Comparison of ENCODE assay signal across 10 mouse cellular contexts in genomic region chr8:8653906-8654489, GRCm38 (mm10). TPM values are rescaled to one million over a fixed set of nuclear protein-coding genes. Genes with fewer than 3 reads are reported as not detected.
DNase-seq lines count a peak whose midpoint lies in the region; ATAC-seq lines count a peak whose summit lies in the region.
"Had no signal": no experiment of that assay in that cellular context is flagged by ENCODE, and none has a peak within 500 bp of the region (broad histone marks: within the 10 kb centered on the region; RNA-seq: fewer than 3 reads in every experiment).

No protein-coding gene starts in this region.

- H3K4me1 ChIP-seq in kidney, embryonic 15.5 days: peaks cover 54% of the 10 kb centered on the region
- H3K4me1 ChIP-seq in embryonic facial prominence, embryonic 13.5 days: peaks cover 88% of the 10 kb centered on the region
- peaks cover 68% of the 10 kb centered on the region for H3K4me1 ChIP-seq in hindbrain, embryonic 14.5 days (replicated peaks; ENCODE audit: control insufficient read depth, insufficient read depth, low read length)

- H3K36me3 ChIP-seq in kidney, embryonic 15.5 days: peaks cover 8% of the 10 kb centered on the region; the same call in 1 of the 2 replicates
- peaks cover 5% of the 10 kb centered on the region; the same call in 1 of the 2 replicates for H3K36me3 ChIP-seq in embryonic facial prominence, embryonic 13.5 days
- no peaks in the 10 kb centered on the region for H3K36me3 ChIP-seq in hindbrain, embryonic 14.5 days (replicated peaks; ENCODE audit: control insufficient read depth, insufficient read depth)

- ATAC-seq in kidney, embryonic 15.5 days (replicated peaks; ENCODE audit: low FRiP score): no peak
- ATAC-seq in embryonic facial prominence, embryonic 13.5 days (ENCODE audit: insufficient number of reproducible peaks, insufficient read depth, low FRiP score, low TSS enrichment, low read depth): no peak
- ATAC-seq in hindbrain, embryonic 14.5 days (ENCODE audit: low FRiP score): no peak
- ATAC-seq in CD4-positive, CD25-positive, alpha-beta regulatory T cell, adult 4 months: no peak

- no peaks in the 10 kb centered on the region for H3K9me3 ChIP-seq in kidney, embryonic 15.5 days (replicated peaks)
- no peaks in the 10 kb centered on the region for H3K9me3 ChIP-seq in embryonic facial prominence, embryonic 13.5 days
- no peaks in the 10 kb centered on the region for H3K9me3 ChIP-seq in hindbrain, embryonic 14.5 days (ENCODE audit: control insufficient read depth, low read length)

- peak overlapping the region; percentile 15 for H3K4me3 ChIP-seq in kidney, embryonic 15.5 days (replicated peaks)
- H3K4me3 ChIP-seq in embryonic facial prominence, embryonic 13.5 days: no peak overlapping the region
- H3K4me3 ChIP-seq in hindbrain, embryonic 14.5 days (replicated peaks; ENCODE audit: low read length): peak overlapping the region; percentile 17

- H3K27ac ChIP-seq in kidney, embryonic 15.5 days: no peak overlapping the region
- 0 out of 2 replicates have a peak overlapping the region, but pooled peaks have one; percentile 11 for H3K27ac ChIP-seq in embryonic facial prominence, embryonic 13.5 days
- H3K27ac ChIP-seq in hindbrain, embryonic 14.5 days: peak overlapping the region; percentile 90; the same call in 1 of the 2 replicates

- peak overlapping the region; percentile 83 for H3K4me2 ChIP-seq in kidney, embryonic 15.5 days
- H3K4me2 ChIP-seq in embryonic facial prominence, embryonic 13.5 days: peak overlapping the region; percentile 86
- H3K4me2 ChIP-seq in hindbrain, embryonic 14.5 days (replicated peaks): peak overlapping the region; percentile 86

- WGBS in kidney, embryonic 15.5 days: 39% methylated on average over 12 of the region's 12 CpGs
- WGBS in embryonic facial prominence, embryonic 13.5 days: 59% methylated on average over 12 of the region's 12 CpGs
- 10% methylated on average over 12 of the region's 12 CpGs for WGBS in hindbrain, embryonic 14.5 days

- 0 out of 2 replicates have a peak overlapping the region, but pooled peaks have one; percentile 7 for H3K9ac ChIP-seq in kidney, embryonic 15.5 days
- H3K9ac ChIP-seq in embryonic facial prominence, embryonic 13.5 days: peak overlapping the region; percentile 21
- H3K9ac ChIP-seq in hindbrain, embryonic 14.5 days: peak overlapping the region; percentile 52

- no peaks in the 10 kb centered on the region for H3K27me3 ChIP-seq in kidney, embryonic 15.5 days
- no peaks in the 10 kb centered on the region for H3K27me3 ChIP-seq in embryonic facial prominence, embryonic 13.5 days
- no peaks in the 10 kb centered on the region for H3K27me3 ChIP-seq in hindbrain, embryonic 14.5 days (ENCODE audit: control insufficient read depth, insufficient read depth, low read length)

- DNase-seq in kidney, postnatal 36 days: no peak
- no peak for DNase-seq in hindbrain, embryonic 14.5 days (ENCODE audit: low spot score)
- peak; percentile 39 for DNase-seq in neural tube, embryonic 10.5 days (ENCODE audit: extremely low spot score, low spot score)
- DNase-seq in layer of hippocampus, adult 8-10 months (ENCODE audit: low spot score in 2 of 2): no peak
- no peak for DNase-seq in cerebellum, postnatal 4 days (ENCODE audit: low spot score in 2 of 2)
- DNase-seq: adrenal gland, postnatal 14 days; cerebellum, postnatal 36 days had no signal

RNA-seq across cellular contexts. Expression of gene Efnb2, which starts 7.0 kb away (rescaled TPM):
- 26.2 TPM in 2 replicates for polyA plus RNA-seq in kidney, embryonic 15.5 days (2015; fragmentation: Nextera tagmentation; extraction: Ambion mirVana)
- polyA plus RNA-seq in embryonic facial prominence, embryonic 13.5 days (2015; fragmentation: Nextera tagmentation; extraction: Ambion mirVana): 30.9 and 37.1 TPM in 2 replicates
- 21.9 and 23.8 TPM in 2 replicates for polyA plus RNA-seq in hindbrain, embryonic 14.5 days (2014; fragmentation: Nextera tagmentation; extraction: Ambion mirVana)
- total RNA-seq in layer of hippocampus, adult 8-10 months (2022): 10 to 100 TPM; 33.8 to 44.3 (median 39.9) TPM
- polyA plus RNA-seq in CD4-positive, CD25-positive, alpha-beta regulatory T cell, adult 4 months (2017; shearing (Covaris generic)): under 1 TPM; 0.16 to 0.24 TPM

RNA-seq across cellular contexts. Expression of gene Arglu1, which starts 36.3 kb away (rescaled TPM):
- 146 and 152 TPM in 2 replicates for polyA plus RNA-seq in kidney, embryonic 15.5 days (2015; fragmentation: Nextera tagmentation; extraction: Ambion mirVana)
- 184 and 194 TPM in 2 replicates for polyA plus RNA-seq in embryonic facial prominence, embryonic 13.5 days (2015; fragmentation: Nextera tagmentation; extraction: Ambion mirVana)
- 136 and 155 TPM in 2 replicates for polyA plus RNA-seq in hindbrain, embryonic 14.5 days (2014; fragmentation: Nextera tagmentation; extraction: Ambion mirVana)
- 100 to 1,000 TPM in 2 of 4 experiments, 10 to 100 TPM in 2; 88.6 to 108 (median 96.4) TPM for total RNA-seq in layer of hippocampus, adult 8-10 months (2022)
- 100 to 1,000 TPM; 162 to 193 TPM for polyA plus RNA-seq in CD4-positive, CD25-positive, alpha-beta regulatory T cell, adult 4 months (2017; shearing (Covaris generic))

Comparison
In these comparisons a context has a peak if more than half of its experiments do, and no peak if none do; other contexts are left out.
1. RNA of gene Efnb2, which starts 7.0 kb away (polyA plus RNA-seq): 30.9 to 37.1 TPM in embryonic facial prominence, embryonic 13.5 days, 26.2 TPM in kidney, embryonic 15.5 days and 21.9 to 23.8 TPM in hindbrain, embryonic 14.5 days; 0.16 to 0.24 TPM in CD4-positive, CD25-positive, alpha-beta regulatory T cell, adult 4 months; every median in the first group is over 10 times any median in the second.
2. Peak in every context shown above with its lines, with median percentiles within 50 percentile points of each other: H3K4me2 ChIP-seq and H3K9ac ChIP-seq.